Mouse (Mus musculus): Measurements from ENCODE around the gene Morn5.

Gene Morn5

GRCm38 (mm10) chr2:36048748-36049566 is at the start of gene Morn5, which contains the start of gene Ndufa8:
Morn5 (plus strand) TSS chr2:36049458.
Ndufa8 (minus strand) TSS chr2:36049406.
- peak; percentile 98 to 99 for DNase-seq (ENCODE audit: low spot score in 2 of 2)

- DNase-seq (ENCODE audit: low spot score in 2 of 2) = no peak
Observed at GRCm38 (mm10) chr2:36000390-36000789, 48.9 kb upstream of the Morn5 start.

GRCm38 (mm10) chr2:36002188-36002587 is 47.1 kb upstream of the Morn5 start:
- no peak for DNase-seq (ENCODE audit: low spot score in 2 of 2)

GRCm38 (mm10) chr2:36008071-36008470 is 41.2 kb upstream of the Morn5 start:
- DNase-seq (ENCODE audit: low spot score in 2 of 2) = peak in 1 of 2 experiments; percentile 68

- peak; percentile 66 to 87 for DNase-seq (ENCODE audit: low spot score in 2 of 2)
Observed at GRCm38 (mm10) chr2:36009386-36009785, 39.9 kb upstream of the Morn5 start.

- no peak for DNase-seq (ENCODE audit: low spot score in 2 of 2)
Observed at GRCm38 (mm10) chr2:36010579-36010978, 38.7 kb upstream of the Morn5 start.

- peak; percentile 66 to 69 for DNase-seq (ENCODE audit: low spot score in 2 of 2)
Observed at GRCm38 (mm10) chr2:36011331-36011825, 37.9 kb upstream of the Morn5 start.

- no peak for DNase-seq (ENCODE audit: low spot score in 2 of 2)
Observed at GRCm38 (mm10) chr2:36013010-36013409, 36.2 kb upstream of the Morn5 start.

GRCm38 (mm10) chr2:36021385-36022159 is 27.7 kb upstream of the Morn5 start:
- peak; percentile 90 to 93 for DNase-seq (ENCODE audit: low spot score in 2 of 2)

GRCm38 (mm10) chr2:36023291-36023690 is 26.0 kb upstream of the Morn5 start:
- no peak for DNase-seq (ENCODE audit: low spot score in 2 of 2)

GRCm38 (mm10) chr2:36032884-36033283 is 16.4 kb upstream of the Morn5 start:
- no peak for DNase-seq (ENCODE audit: low spot score in 2 of 2)

GRCm38 (mm10) chr2:36033966-36034365 is 15.3 kb upstream of the Morn5 start:
- no peak for DNase-seq (ENCODE audit: low spot score in 2 of 2)

GRCm38 (mm10) chr2:36034898-36035297 is 14.4 kb upstream of the Morn5 start:
- no peak for DNase-seq (ENCODE audit: low spot score in 2 of 2)

- DNase-seq (ENCODE audit: low spot score in 2 of 2) = no peak
Observed at GRCm38 (mm10) chr2:36035413-36036081, 13.7 kb upstream of the Morn5 start.

GRCm38 (mm10) chr2:36039297-36039985 is 9.8 kb upstream of the Morn5 start:
- DNase-seq (ENCODE audit: low spot score in 2 of 2) = no peak

GRCm38 (mm10) chr2:36040872-36041271 is 8.4 kb upstream of the Morn5 start:
- DNase-seq (ENCODE audit: low spot score in 2 of 2) = peak in 1 of 2 experiments; percentile 37

GRCm38 (mm10) chr2:36048164-36048563 is 1.1 kb upstream of the Morn5 start:
- DNase-seq (ENCODE audit: low spot score in 2 of 2) = no peak

GRCm38 (mm10) chr2:36049567-36049954 is 303 bp downstream of the Morn5 start:
- DNase-seq (ENCODE audit: low spot score in 2 of 2) = no peak

GRCm38 (mm10) chr2:36053249-36053648 is 4.0 kb downstream of the Morn5 start:
- DNase-seq (ENCODE audit: low spot score in 2 of 2) = peak; percentile 52 to 58

GRCm38 (mm10) chr2:36056248-36056647 is 7.0 kb downstream of the Morn5 start:
- no peak for DNase-seq (ENCODE audit: low spot score in 2 of 2)

- no peak for DNase-seq (ENCODE audit: low spot score in 2 of 2)
Observed at GRCm38 (mm10) chr2:36061409-36061808, 12.2 kb downstream of the Morn5 start.

Measured in right cerebral cortex, postnatal 10 days (tissue).